15 mouse cellular contexts compared by ENCODE assay signal in the genomic region with DNA sequence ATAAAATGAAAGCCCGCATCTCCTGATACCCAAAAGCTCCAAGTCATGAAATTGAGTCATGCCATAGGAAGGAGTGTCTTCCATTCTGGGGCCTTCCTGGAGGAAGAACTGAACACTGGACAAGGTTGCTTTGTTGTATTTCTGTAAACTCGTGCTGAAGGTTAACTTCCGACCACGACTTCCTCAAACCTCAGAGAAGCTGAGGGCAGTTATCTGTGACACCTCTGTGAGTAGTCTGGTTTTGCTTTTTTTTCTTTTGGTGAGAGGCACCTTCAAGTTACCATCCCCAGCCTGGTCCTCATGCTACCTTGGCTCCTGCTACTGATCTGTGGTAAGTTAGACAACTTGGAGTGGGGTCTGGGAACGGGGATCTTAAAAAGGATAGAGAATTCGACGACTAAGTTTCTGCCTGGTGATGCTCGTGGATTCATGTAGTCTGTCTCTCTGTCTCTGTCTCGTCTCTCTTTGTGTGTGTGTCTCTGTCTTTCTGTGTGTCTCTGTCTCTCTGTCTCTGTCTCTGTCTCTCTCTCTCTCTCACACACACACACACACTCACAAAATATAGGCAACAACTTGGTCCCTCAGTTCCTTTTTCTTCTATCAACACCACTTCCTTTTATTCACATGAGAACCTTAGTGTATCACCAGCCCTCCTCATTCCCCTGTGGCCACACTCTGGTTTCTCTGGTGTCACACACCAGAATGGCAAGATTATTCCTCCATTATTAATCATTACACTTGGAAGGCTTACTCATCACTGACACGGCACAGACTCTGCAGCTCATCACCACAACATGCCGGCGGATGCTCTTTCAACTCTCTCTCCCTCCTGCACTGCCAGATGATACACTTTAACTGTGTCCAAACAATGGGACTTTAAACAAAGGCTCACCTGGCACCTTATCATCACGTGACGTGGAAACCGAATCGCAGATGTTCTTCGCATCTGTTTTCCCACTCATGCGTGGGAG. TPM values are rescaled to one million over a fixed set of nuclear protein-coding genes. Genes with fewer than 3 reads are reported as not detected.
DNase-seq lines count a peak whose midpoint lies in the region; ATAC-seq and TF ChIP-seq lines count a peak whose summit lies in the region.
"Had no signal": no experiment of that assay in that cellular context is flagged by ENCODE, and none has a peak within 500 bp of the region (broad histone marks: within the 10 kb centered on the region; RNA-seq: fewer than 3 reads in every experiment).

A gene (plus strand): TSS at position 193 of the 971 bp plus-strand sequence.

- H3K9ac ChIP-seq in forebrain, embryonic 12.5 days = no peak within 1 kb of the TSS
- H3K9ac ChIP-seq: heart, embryonic 12.5 days had no signal

- H3K4me1 ChIP-seq in bone marrow macrophage, adult 2 months (ENCODE audit: control insufficient read depth, insufficient read depth, low read length) = peaks cover 27% of the 10 kb centered on the region
- H3K4me1 ChIP-seq in megakaryocyte, embryonic 14.5 days = no peaks in the 10 kb centered on the region
- H3K4me1 ChIP-seq in forebrain, embryonic 12.5 days = no peaks in the 10 kb centered on the region

- peak within 1 kb of the TSS; percentile 45 for H3K4me3 ChIP-seq in bone marrow macrophage, adult 2 months (ENCODE audit: insufficient read depth, low read length)
- H3K4me3 ChIP-seq in megakaryocyte, embryonic 14.5 days (replicated peaks) = peak within 1 kb of the TSS; percentile 56
- no peak within 1 kb of the TSS for H3K4me3 ChIP-seq in forebrain, embryonic 12.5 days (replicated peaks)
- H3K4me3 ChIP-seq: heart, embryonic 12.5 days had no signal

- no peak for TF ChIP-seq CTCF in bone marrow macrophage, adult 2 months (IDR thresholded peaks at IDR 0.05; ENCODE audit: low read depth, low read length)

- no peaks in the 10 kb centered on the region for H3K9me3 ChIP-seq in megakaryocyte, embryonic 14.5 days
- no peaks in the 10 kb centered on the region for H3K9me3 ChIP-seq in forebrain, embryonic 12.5 days
- H3K9me3 ChIP-seq: heart, embryonic 12.5 days had no signal

- no peaks in the 10 kb centered on the region for H3K36me3 ChIP-seq in megakaryocyte, embryonic 14.5 days (replicated peaks; ENCODE audit: low read length)
- no peaks in the 10 kb centered on the region for H3K36me3 ChIP-seq in forebrain, embryonic 12.5 days (replicated peaks)
- H3K36me3 ChIP-seq: heart, embryonic 12.5 days had no signal

- no peak within 1 kb of the TSS for H3K4me2 ChIP-seq in forebrain, embryonic 12.5 days
- H3K4me2 ChIP-seq: heart, embryonic 12.5 days had no signal

- 91% methylated on average over 18 of the region's 18 CpGs for WGBS in forebrain, embryonic 12.5 days

- peaks cover 2% of the 10 kb centered on the region for H3K27me3 ChIP-seq in megakaryocyte, embryonic 14.5 days (replicated peaks)
- H3K27me3 ChIP-seq in forebrain, embryonic 12.5 days = no peaks in the 10 kb centered on the region
- H3K27me3 ChIP-seq: heart, embryonic 12.5 days had no signal

- no peak for TF ChIP-seq POLR2A in bone marrow macrophage, adult 2 months (IDR thresholded peaks at IDR 0.05; ENCODE audit: borderline replicate concordance, low read depth, low read length)

- intact Hi-C loops in heart, postnatal 25 days (cut with DNase I) = no loop called here

- no peak for ATAC-seq in forebrain, embryonic 12.5 days (ENCODE audit: low FRiP score)
- ATAC-seq: forebrain, embryonic 14.5 days had no signal

- H3K27ac ChIP-seq in bone marrow macrophage, adult 2 months (ENCODE audit: insufficient read depth, low read depth, low read length) = peak within 1 kb of the TSS; percentile 81
- H3K27ac ChIP-seq in forebrain, embryonic 12.5 days = no peak within 1 kb of the TSS
- H3K27ac ChIP-seq: kidney, postnatal 0 days had no signal

- DNase-seq in 416B (ENCODE audit: low read depth) = peak; percentile 43
- DNase-seq in CD4-positive helper T cell, adult 2 months (ENCODE audit: low read depth, low spot score) = peak; percentile 55
- DNase-seq in urinary bladder, adult 18-20 months (ENCODE audit: low spot score in 2 of 2) = no peak
- no peak for DNase-seq in heart, postnatal 25 days (ENCODE audit: low spot score)
- no peak for DNase-seq in cerebellum, adult 11-12 months
- DNase-seq: adrenal gland, adult 8-10 months; left cerebral cortex, postnatal 4 days; midbrain, embryonic 14.5 days; right cerebral cortex, adult 18-20 months had no signal

RNA-seq across cellular contexts. Expression of the gene that starts here (rescaled TPM):
- polyA plus RNA-seq in bone marrow macrophage, adult 2 months (2012; ENCODE audit: insufficient read depth, insufficient read length, missing spikeins) = 31.0 and 38.0 TPM in 2 replicates
- polyA plus RNA-seq in megakaryocyte, embryonic 14.5 days (2012; ENCODE audit: insufficient read depth, low replicate concordance) = not detected in 2 replicates
- polyA plus RNA-seq in forebrain, embryonic 12.5 days (2016; fragmentation: Nextera tagmentation; extraction: Ambion mirVana) = not detected in 2 replicates
- total RNA-seq in heart, postnatal 25 days (2021) = under 1 TPM; 0.42 to 0.87 TPM
- total RNA-seq: left cerebral cortex, postnatal 4 days had no signal
- polyA plus RNA-seq: heart, embryonic 12.5 days had no signal

Comparison
In these comparisons a context has a peak if more than half of its experiments do, and no peak if none do; other contexts are left out.
1. RNA of the gene that starts here (polyA plus RNA-seq): 31.0 to 38.0 TPM in bone marrow macrophage, adult 2 months; not detected in forebrain, embryonic 12.5 days and not detected in megakaryocyte, embryonic 14.5 days; every median in the first group is over 10 times any median in the second.
2. DNase-seq: peak in 416B (single experiment) and CD4-positive helper T cell, adult 2 months (single experiment); none in urinary bladder, adult 18-20 months (0 of 2), heart, postnatal 25 days (single experiment) and cerebellum, adult 11-12 months (single experiment).